Mouse (Mus musculus) neural tube, embryonic 11.5 days (tissue): ENCODE data around the gene 4933415A04Rik. TPM values are rescaled to one million over a fixed set of nuclear protein-coding genes. Genes with fewer than 3 reads are reported as not detected.

Source experiments
- ATAC-seq: fragments of 200-750 bp; cut with Nextera tagmentation; 2 replicates; pipeline ENCODE4 v1.8.0; 2017; ENCODE audit warnings: moderate number of reproducible peaks, mild to moderate bottlenecking, moderate TSS enrichment, moderate library complexity; ENCODE audit not compliant: insufficient read depth, low FRiP score, low TSS enrichment
- DNase-seq: peaks from one replicate; pipeline ENCODE4 v3.0.0-alpha.2; 2015; ENCODE audit warnings: low spot score
- H3K27ac ChIP-seq: fragments of 300-500 bp; sonication (generic); 2 replicates; pipeline ENCODE4 v1.5.1; 2014; ENCODE audit warnings: low read depth, mild to moderate bottlenecking, low read length
- H3K27me3 ChIP-seq: fragments of 300-500 bp; sonication (generic); 2 replicates; pipeline ENCODE4 v1.6.1; 2014; ENCODE audit warnings: mild to moderate bottlenecking, low read length, mixed read lengths; ENCODE audit not compliant: control insufficient read depth, insufficient read depth
- H3K36me3 ChIP-seq: fragments of 300-500 bp; sonication (generic); 2 replicates; pipeline ENCODE4 v1.6.1; 2014; ENCODE audit warnings: mild to moderate bottlenecking, low read length, moderate library complexity, mixed read lengths; ENCODE audit not compliant: control insufficient read depth, insufficient read depth
- H3K4me1 ChIP-seq: fragments of 300-500 bp; sonication (generic); 2 replicates; pipeline ENCODE4 v1.6.1; 2014; ENCODE audit warnings: low read length, mixed read lengths; ENCODE audit not compliant: control insufficient read depth, insufficient read depth
- H3K4me2 ChIP-seq: fragments of 300-500 bp; sonication (generic); 2 replicates; pipeline ENCODE4 v1.6.1; 2014; ENCODE audit warnings: low read depth, mild to moderate bottlenecking, moderate library complexity
- H3K4me3 ChIP-seq: fragments of 300-500 bp; sonication (generic); 2 replicates; pipeline ENCODE4 v1.5.1; 2014; ENCODE audit warnings: low read depth, low read length
- H3K9ac ChIP-seq: fragments of 300-500 bp; sonication (generic); 2 replicates; pipeline ENCODE4 v1.6.1; 2014; ENCODE audit warnings: mild to moderate bottlenecking, low read length
- H3K9me3 ChIP-seq: fragments of 300-500 bp; sonication (generic); 2 replicates; pipeline ENCODE4 v1.6.1; 2016; ENCODE audit warnings: low read length; ENCODE audit not compliant: control insufficient read depth
- WGBS: fragments of 180-500 bp; shearing (Covaris S2); extraction: QIAGEN DNeasy Blood & Tissue Kit; methylation state at CpG from one replicate; pipeline ENCODE4 v1.1.7; 2014; 5-methylcytosine and 5-hydroxymethylcytosine counted together
- polyA plus RNA-seq: library from polyadenylated mRNA; unstranded; fragments of >200 nt; fragmentation: Nextera tagmentation; extraction: Ambion mirVana; gene quantifications from 2 replicates; pipeline ENCODE4 v1.2.1, GENCODE M21; 2014

Gene 4933415A04Rik
- polyA plus RNA-seq, 1 experiment from 2014 or later = 12.5 TPM

- ATAC-seq (no peak), DNase-seq (no peak)
- no peaks in the 10 kb centered on the region for H3K27me3 ChIP-seq
- no peak overlapping the region for H3K4me3 ChIP-seq
- WGBS = 90% methylated on average over 22 of the region's 22 CpGs
- H3K9ac ChIP-seq = no peak overlapping the region
- no peak overlapping the region for H3K27ac ChIP-seq
- 0 out of 2 replicates have a peak, but pooled peaks cover 7% of the 10 kb centered on the region for H3K4me1 ChIP-seq
- H3K9me3 ChIP-seq = no peaks in the 10 kb centered on the region
- no peak overlapping the region for H3K4me2 ChIP-seq
- peaks cover 7% of the 10 kb centered on the region for H3K36me3 ChIP-seq
Measured at GRCm38 (mm10) chr11:43585211-43586005, 1.4 kb upstream of the 4933415A04Rik start.

GRCm38 (mm10) chr11:43589530-43590072 is 2.8 kb downstream of the 4933415A04Rik start:
- H3K9ac ChIP-seq = no peak overlapping the region

DNA sequence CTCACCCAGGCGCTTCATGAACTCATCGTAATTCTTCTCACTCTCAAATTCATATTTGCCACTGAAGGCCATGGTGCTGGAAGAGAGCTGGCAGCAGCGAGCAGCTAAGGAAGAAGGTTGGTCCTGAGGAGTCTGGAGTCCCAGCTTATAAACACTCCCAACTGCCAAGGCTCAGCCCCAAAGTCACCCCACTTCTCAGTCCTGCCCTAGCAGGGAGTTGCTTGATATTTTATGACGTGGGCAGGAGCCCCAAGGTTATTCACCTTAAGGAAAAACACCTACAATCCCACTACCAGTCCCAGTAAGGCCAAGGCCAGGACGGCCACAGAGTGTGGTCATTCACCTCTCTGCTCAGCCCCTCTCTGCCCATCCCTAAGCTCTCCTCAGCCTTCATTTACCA is 14.6 kb downstream of the 4933415A04Rik start, which contains the start of gene Fabp6:
TSS of gene Fabp6 (minus strand) at position 101 of the 400 bp plus-strand sequence.
- H3K27me3 ChIP-seq = no peaks in the 10 kb centered on the region
- no peak for DNase-seq
- no peak for ATAC-seq
- WGBS = 89% methylated on average over 5 of the region's 5 CpGs
- no peak within 1 kb of the TSS for H3K4me2 ChIP-seq
- no peak within 1 kb of the TSS for H3K4me3 ChIP-seq
- H3K9ac ChIP-seq = no peak within 1 kb of the TSS
- H3K36me3 ChIP-seq = no peaks in the 10 kb centered on the region
- no peak within 1 kb of the TSS for H3K27ac ChIP-seq
- no peaks in the 10 kb centered on the region for H3K9me3 ChIP-seq
- no peaks in the 10 kb centered on the region for H3K4me1 ChIP-seq

More at GRCm38 (mm10) chr11:43589530-43590072, 2.8 kb downstream of the 4933415A04Rik start:
- WGBS = 55% methylated on average over 6 of the region's 6 CpGs
- DNase-seq (peak; percentile 34), ATAC-seq (peak; percentile 75; the same call in 1 of the 2 replicates)
- Histone ChIP-seq H3K27me3 (no peaks in the 10 kb centered on the region), H3K36me3 (peaks cover 7% of the 10 kb centered on the region), H3K27ac (no peak overlapping the region), H3K9me3 (no peaks in the 10 kb centered on the region), H3K4me3 (no peak overlapping the region), H3K4me1 (0 out of 2 replicates have a peak, but pooled peaks cover 7% of the 10 kb centered on the region), H3K4me2 (no peak overlapping the region)

- no peak overlapping the region for H3K27ac ChIP-seq
- WGBS = 88% methylated on average over 2 of the region's 2 CpGs
- no peaks in the 10 kb centered on the region for H3K4me1 ChIP-seq
- no peaks in the 10 kb centered on the region for H3K36me3 ChIP-seq
- H3K4me3 ChIP-seq = no peak overlapping the region
- H3K9ac ChIP-seq = no peak overlapping the region
- no peak for DNase-seq
- no peak overlapping the region for H3K4me2 ChIP-seq
- H3K27me3 ChIP-seq = no peaks in the 10 kb centered on the region
- no peak for ATAC-seq
- H3K9me3 ChIP-seq = no peaks in the 10 kb centered on the region
Measured at GRCm38 (mm10) chr11:43604207-43604606, 17.4 kb downstream of the 4933415A04Rik start.

DNA sequence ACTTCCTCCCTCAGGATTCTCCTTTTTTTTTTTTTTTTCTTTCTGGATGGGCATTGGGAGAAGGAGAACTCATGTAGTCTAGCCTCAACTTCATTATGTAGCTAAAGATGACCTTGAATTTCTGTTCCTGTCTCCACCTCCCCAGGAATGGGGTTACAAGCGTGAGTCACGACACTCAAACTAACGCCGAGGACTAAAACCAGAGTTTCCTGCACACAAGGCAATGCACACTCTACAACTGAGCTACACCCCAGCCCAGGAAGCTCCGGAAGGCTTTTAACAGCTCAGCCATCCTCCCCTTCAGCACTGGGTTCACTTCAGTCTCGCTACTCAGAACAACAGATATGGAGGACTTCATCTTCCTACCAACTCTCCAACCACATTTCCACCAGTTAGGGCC is 18.1 kb downstream of the 4933415A04Rik start:
- no peaks in the 10 kb centered on the region for H3K27me3 ChIP-seq
- no peaks in the 10 kb centered on the region for H3K36me3 ChIP-seq
- ATAC-seq = no peak
- DNase-seq = no peak
- H3K9me3 ChIP-seq = no peaks in the 10 kb centered on the region
- H3K9ac ChIP-seq = no peak overlapping the region
- H3K4me1 ChIP-seq = no peaks in the 10 kb centered on the region
- no peak overlapping the region for H3K4me2 ChIP-seq
- no peak overlapping the region for H3K4me3 ChIP-seq
- H3K27ac ChIP-seq = no peak overlapping the region
- 94% methylated on average over 6 of the region's 6 CpGs for whole genome bisulfite sequencing

DNA sequence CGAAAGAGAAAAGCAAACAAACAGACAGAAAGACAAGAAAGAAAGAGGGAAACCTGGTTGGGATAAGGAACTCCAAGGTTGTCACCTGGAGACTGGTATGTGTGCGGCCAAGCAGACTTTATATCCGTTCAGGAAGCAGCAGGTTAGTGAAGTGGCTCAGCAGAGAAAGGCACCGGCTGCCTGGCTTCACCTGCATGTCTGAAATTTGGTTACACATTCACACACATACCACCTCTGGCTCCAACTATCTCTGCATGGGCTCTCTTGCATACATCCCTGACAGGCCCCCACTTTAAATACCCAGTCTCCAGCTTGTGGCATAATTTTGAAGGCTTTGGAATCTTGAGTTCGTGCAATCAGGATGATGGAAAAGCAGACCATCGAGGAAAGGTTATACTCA is 19.0 kb downstream of the 4933415A04Rik start:
- Histone ChIP-seq H3K27ac (no peak overlapping the region), H3K36me3 (no peaks in the 10 kb centered on the region), H3K9me3 (no peaks in the 10 kb centered on the region), H3K9ac (no peak overlapping the region), H3K27me3 (no peaks in the 10 kb centered on the region), H3K4me2 (no peak overlapping the region), H3K4me1 (no peaks in the 10 kb centered on the region), H3K4me3 (no peak overlapping the region)
- WGBS = 84% methylated on average over 6 of the region's 6 CpGs
- DNase-seq (no peak), ATAC-seq (no peak)

- Histone ChIP-seq H3K4me3 (no peak overlapping the region), H3K9me3 (no peaks in the 10 kb centered on the region), H3K4me2 (no peak overlapping the region), H3K27me3 (no peaks in the 10 kb centered on the region), H3K9ac (no peak overlapping the region), H3K4me1 (0 out of 2 replicates have a peak, but pooled peaks cover 3% of the 10 kb centered on the region), H3K27ac (no peak overlapping the region), H3K36me3 (no peaks in the 10 kb centered on the region)
- WGBS = 70% methylated on average over 3 of the region's 3 CpGs
- ATAC-seq = no peak
- no peak for DNase-seq
Measured at GRCm38 (mm10) chr11:43608440-43608839, 21.6 kb downstream of the 4933415A04Rik start.

DNA sequence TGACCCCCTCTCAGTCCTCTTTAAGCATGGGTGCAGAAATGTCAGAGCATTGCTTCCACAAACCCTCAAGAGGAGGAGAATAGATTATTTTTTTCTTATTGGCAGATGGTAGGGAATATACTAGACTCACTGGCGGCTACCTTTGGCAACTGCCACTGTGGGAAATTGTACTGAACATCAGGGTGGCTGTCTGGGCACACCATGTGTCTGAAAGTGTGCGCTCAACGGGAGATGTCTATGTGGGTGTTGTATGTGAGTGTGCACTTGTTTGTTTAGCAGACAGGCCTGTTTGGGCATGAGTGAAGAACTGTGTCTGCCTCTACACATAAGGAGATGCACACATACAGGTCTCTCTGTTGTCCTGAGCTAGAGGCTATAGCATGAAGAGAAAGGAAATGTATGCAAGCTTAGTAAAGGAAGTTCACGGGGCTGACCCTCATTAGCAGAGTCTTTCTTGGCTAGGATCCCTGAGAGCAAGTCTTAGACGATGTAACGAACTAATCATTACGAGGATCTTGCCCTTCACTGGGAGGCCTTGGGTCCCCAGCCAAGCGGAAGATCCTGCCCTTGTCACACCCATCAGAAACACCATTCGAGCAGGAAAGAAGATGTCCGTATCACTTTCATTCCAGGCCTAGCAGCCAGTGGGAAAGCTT is 23.3 kb downstream of the 4933415A04Rik start:
- Histone ChIP-seq H3K27ac (no peak overlapping the region), H3K36me3 (no peaks in the 10 kb centered on the region), H3K4me1 (0 out of 2 replicates have a peak, but pooled peaks cover 3% of the 10 kb centered on the region), H3K27me3 (no peaks in the 10 kb centered on the region), H3K9ac (no peak overlapping the region), H3K9me3 (no peaks in the 10 kb centered on the region), H3K4me3 (no peak overlapping the region), H3K4me2 (no peak overlapping the region)
- DNase-seq (no peak), ATAC-seq (no peak)
- 91% methylated on average over 10 of the region's 10 CpGs for WGBS
